Mouse (Mus musculus) adrenal gland (tissue): ENCODE results near the gene Aco2.

Source experiments
- intact Hi-C: fragments of 180-260 bp; cut with DNase I; formaldehyde crosslinking; loops from one replicate; pipeline ENCODE4 v1.15.1; 2025

Aco2 gene

DNA sequence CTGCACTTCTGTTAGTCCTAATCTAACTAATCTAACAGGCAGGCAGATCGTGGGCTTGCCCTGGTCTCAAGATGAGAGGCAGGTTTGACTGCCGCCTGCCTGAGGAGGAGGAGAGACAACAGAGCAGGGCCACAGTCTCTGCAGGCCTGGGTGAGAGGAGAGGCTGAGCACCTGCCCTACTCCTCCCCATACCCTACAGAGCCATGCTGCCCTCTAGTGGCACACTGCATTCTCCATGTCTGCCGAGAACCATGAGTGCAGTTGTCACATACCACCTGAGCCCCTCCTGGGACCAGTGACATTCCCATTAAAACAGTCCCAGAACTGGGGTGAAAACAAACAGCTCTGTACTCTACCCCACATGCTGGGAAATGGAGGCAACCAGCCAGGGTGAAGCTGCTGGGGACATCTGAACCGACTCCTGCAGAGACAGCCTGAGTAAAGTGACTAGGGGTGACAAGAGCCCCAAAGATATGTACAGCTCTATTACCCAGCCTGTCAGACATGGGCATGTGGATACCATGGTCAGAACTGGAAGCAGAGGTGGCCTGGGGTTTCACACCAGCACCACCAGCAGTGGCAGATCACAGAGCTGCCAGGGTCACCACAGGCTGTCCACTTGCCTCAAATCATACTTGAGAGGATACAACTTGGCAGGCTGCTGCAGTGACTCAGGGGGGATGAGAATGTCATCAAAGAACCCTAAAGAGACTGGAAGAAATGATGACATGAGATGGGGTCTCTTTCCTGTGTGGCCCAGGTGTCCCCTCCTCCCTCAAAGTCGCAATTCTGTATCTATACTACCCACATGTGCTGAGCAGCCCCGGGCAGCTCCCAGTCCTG is 45.7 kb downstream of the Aco2 start:
- intact Hi-C loops, result loop anchor here (10.0 kb wide), 1 partner anchor 183 kb away; no protein-coding TSS in a partner anchor

DNA sequence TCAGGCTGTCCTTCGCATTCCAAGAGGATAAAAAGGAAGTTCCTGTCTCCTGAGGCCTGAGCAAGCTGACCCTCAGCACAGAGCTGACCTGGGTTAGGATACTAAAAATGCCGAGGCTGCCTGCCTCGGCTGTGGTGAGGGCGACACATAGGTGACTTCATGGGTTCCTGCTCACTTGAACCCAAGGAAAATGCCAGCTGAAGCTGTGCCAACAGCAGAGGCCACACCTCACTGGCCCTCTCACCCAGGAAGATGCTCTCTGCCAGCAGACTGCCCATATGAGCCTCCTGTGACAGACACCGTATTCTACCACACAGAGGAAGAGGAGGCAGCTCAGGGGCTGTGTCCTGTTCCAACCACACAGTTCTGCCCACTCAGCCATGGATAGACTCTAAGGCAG is 47.0 kb downstream of the Aco2 start:
- intact Hi-C loops, result loop anchor here (10.0 kb wide), 1 partner anchor 184 kb away; no protein-coding TSS in a partner anchor

DNA sequence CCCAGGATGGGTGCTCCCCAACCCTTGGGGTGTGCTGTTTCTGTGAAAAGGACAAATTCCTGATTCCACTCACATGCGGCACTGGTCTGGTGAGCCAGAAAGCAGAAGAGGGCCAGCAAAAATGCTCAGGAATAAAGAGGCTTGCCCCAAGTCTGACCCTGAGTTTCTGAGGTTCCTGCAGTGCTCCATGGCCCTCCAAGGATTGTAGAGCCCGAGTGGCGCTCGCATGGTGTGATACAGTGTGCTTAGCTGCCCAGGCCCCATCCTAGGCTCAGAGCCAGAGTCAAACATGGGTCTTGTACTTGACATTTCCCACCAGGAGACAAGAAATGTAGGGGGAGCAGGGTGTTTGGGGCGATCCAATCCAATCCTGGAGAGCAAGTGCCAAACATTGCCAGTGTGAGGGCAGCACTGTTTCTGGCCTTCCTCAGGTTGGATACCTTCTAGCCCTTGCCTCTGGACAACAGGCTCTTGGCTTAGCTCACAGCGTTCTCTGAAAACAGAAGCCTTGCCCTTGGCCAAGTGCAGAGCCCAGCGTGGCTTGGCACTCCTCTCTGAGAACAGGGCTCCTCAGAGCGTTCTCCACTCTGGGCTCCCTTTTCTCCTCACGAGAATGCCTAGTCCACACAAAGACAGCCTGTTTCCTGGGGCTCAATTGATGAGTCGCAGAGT is 48.6 kb downstream of the Aco2 start:
- intact Hi-C loops, result no loop called here

DNA sequence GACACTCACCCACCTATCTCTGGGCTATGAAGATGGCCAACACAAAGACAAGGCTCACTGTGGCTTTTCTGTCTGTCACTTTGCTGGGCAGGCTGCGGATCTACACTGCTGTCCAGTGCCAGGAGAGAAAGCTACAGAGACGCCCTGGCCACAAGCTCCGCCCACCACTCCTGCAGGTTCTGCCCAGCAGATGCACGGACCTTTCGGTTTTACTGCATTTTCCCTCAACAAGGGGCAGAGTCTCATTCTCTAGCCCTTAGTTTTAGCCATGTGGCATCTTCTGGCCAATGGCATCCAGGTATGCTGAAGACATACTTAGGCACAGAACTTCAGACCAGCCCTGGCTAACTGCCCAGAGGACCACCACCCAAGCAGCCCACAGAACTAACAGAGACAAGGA is 49.1 kb downstream of the Aco2 start:
- intact Hi-C loops, result no loop called here

DNA sequence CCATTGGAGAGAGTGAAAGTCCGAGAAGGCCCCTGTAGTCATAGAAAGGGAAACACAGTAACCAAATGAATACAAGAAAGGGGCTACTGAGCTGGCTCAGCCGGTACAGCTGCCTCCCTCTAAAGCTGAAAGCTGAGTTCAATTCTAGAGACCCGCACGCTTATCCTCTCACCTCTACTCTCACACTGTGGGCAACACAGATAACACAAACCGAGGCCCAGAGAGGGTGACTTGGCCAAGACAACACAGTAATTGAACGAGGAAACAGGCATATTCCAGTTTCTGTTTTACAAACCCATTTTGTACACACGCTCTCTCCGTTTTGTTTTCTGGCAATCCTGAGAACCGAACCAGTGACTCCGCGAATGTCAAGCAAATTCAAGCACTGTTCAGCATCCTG is 52.8 kb downstream of the Aco2 start:
- intact Hi-C loops, result no loop called here

DNA sequence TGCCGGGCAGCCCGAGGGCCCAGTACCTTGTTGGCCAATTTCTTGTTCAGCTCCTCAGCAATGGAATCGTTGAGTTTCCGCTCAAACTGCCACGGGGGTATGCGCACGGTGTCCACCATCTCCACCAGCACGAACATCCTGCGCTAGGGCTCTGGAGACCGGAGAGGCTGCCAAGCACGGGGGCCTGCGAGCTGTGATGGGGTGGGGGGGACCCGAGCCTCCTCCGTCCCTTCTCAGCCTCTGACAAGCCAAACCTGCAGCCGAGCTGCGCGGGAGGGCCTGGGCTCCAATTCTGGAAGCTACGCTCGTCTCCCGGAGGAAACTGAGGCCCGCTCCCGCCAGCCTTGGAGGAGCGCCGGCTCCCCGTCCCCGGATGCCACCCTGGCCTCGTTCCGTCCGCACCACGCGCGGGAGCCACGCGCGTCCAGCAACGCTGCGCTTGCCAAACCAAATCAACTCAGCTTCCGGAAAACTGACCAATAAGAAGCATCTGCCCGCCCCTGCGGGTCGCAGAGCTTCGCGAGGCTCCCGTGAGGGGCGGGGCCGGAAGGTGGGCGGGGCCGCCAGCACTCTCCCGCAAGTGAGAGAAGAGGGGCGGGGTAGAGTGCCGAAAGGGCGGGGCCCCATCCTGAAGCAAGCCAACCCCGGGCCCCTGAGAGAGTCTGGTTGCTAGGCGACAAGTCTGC is 53.8 kb downstream of the Aco2 start, which contains the start of gene Polr3h:
Gene Polr3h, minus strand, starts transcription at position 481 of the 686 bp plus-strand sequence.
- intact Hi-C loops, result no loop called here

DNA sequence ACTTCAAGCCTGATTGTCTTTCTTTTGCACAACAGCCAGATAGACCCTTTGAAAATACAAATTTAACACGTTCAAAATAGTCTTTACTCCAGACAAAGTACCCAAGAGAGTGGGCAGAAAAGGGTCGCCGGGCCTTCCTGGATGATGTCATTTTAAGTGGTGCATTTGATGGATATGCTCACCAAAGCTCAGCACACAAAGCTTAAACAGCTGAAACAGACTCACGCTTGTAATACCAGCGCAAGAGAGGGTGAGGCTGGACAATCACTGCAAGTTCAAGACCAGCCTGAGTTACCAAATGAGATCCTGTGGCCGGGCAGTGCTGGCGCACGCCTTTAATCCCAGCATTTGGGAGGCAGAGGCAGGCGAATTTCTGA is 54.3 kb downstream of the Aco2 start:
- intact Hi-C loops, result no loop called here

DNA sequence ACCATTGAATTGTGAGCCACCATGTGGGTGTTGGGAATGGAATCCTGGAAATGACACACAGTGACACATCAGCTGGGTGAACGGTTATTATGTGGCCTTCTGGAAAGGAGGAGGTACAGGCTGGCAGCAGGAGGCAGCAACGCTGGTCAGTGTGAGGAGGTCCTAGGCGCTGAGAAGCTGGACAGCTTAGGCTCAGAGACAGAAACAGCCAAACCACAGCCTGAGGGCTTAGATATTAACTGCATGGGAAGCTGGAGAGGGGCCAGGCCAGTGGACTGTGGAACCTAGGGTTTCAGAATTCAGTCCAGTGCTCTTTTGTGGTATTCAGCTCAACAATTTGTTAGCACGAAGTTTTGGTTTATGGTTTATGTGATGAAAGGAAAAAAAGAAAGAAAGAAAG is 55.6 kb downstream of the Aco2 start:
- intact Hi-C loops, result no loop called here

DNA sequence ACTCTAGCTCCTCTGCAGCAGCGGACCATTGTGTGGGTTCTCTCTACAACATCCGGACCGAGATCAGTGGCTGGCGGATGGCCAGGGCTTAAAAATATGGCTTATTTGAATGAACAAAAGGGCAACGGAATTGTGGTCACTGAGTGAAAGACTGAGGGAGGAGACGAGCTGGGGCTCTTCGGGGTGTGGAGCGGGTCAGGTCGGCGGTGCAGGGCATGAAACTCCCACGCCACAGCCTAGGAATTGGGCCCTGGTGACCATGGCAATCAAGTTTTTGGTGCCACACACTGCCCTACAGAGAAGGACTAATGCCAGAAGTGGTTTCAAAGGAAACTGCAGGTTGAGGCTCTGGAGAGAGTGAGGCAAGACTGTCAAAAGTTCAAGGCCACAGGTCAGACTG is 56.2 kb downstream of the Aco2 start:
- intact Hi-C loops, result no loop called here

DNA sequence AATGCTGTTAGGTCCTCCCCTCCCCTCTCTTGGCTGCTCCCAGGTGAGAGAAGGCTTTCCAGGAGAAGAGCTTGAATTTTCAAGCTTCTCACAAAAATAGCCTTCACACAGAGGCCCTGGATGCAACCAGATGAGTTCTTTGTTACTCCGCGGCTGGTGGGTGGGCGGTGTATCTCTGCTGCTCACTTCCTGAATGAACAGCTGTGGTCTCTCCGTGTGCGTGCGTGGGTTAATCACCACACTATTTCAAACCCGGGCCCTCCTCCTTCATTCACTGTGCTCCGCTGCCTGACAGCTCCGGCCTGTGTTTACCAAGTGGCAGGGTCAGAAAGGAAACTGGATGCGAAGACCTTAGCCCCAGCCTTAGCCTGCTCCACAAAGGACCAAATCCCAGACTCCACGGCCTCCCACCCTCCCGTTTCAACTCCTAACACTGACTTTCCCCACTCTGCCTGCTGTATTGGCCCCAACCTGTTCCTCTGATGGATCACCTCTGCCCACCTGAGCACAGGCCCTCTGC is 60.9 kb downstream of the Aco2 start:
- intact Hi-C loops, result no loop called here

DNA sequence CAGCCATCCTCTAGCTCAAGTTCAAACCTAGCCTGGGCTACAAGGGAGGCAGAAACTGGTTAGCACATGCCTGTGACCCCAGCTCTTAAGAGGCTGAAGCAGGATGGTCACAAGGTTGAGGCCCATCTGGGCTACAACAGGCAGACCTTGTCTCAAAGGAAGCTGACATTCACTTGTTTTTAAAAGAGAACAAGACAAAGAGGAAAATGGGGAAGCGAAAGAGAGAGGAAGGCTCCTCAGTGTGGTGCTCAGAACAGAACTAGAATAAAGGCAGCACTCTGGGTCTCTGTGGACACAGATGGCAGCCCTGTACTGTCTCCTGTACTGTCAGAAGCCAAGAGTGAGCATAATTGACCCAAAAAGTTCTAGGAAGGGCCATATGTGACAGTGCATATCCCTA is 61.9 kb downstream of the Aco2 start:
- intact Hi-C loops, result no loop called here

DNA sequence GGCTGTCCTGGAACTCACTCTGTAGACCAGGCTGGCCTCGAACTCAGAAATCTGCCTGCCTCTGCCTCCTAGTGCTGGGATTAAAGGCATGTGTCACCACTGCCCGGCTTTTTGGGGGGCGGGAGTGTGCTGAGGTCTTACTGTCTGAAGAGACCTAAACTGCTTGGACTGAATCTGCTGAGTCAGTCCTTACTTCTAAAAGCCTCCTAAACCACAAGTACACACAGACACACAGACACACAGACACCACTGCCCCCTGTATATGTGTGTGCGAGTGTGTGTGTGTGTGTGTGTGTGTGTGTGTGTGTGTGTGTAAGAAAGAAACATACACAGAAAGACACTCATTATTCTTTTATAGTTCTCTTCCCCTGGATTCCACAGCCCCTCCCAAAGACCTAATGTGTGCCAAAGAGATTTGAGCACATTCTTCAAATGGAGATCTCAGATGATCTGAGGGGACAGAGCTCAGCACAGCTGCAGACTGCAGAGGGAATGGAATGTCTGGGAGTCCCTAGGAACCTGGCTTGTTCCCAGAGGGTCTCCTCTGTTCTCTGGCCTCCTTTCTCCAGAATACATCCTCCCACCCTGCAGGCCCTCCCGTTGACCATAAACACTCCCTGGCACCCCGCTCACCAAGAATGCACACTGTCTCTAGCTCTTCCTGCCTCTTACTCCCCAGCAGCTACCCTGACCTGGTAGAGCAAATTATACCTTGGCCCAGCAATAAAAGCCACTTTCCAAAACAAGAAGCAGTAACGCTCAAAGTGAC is 63.9 kb downstream of the Aco2 start:
- intact Hi-C loops, result no loop called here

DNA sequence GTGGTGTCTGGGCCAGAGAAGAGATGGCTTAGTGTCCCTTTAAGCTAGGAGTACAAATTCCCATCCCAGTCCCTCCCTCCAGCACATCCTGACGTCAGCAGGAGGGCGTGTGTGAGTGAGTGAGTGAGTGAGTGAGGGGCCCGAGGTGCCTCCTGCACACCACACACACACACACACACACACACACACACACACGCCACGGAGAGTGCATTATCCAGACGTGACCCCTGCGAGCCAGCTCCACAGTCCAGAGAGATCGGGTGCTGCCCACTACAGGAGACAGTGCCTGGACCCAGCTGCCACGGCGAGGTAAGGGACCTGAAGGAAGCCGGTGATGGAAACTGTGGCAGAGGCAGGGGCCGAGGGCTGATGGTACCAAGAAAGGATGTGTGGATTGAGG is 64.6 kb downstream of the Aco2 start, which contains the start of gene Csdc2:
Gene Csdc2, plus strand, starts transcription at position 81 of the 400 bp plus-strand sequence.
- intact Hi-C loops, result no loop called here

DNA sequence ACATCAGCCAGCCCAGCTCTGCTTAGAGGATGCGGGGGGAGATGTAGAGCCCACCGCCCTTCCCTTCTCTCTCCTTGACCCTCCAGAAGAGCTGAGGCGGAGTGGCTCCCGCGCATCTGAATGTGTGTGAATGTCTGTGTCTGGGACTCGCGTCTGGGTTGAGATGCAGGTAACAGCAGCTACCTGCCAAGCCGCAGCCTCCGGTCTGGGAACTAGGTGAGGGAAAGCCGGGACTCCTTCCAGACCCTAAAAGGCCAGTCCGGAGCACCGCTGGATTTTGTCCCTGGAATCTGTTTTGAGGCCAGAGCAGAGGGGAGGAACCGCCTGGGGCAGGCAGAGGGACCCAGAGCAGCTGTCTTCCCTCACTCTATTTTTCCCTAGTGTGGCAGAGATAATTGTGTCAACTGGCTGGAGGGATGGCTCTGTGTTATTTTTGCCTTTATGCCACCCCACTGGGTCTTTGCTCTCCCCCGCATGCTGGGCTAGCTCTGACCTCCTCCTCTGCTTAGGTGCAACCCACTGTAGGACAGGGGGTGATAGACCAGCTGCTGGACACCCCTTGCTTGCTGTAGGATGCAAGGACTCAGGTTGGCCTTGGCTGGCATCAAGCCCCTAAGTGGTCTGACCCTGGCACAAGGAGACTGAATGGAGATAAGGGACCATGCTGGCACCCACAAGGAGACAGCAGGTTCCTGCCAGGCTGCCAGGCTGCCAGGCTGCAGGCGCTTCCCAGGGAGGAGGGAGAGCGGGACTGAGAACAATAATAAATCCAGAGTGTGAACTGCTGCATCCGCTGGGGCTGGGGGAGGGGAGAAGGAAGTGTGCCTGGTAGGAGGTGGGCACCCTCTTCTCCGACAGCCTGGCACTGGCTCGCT is 65.2 kb downstream of the Aco2 start:
- intact Hi-C loops, result no loop called here

DNA sequence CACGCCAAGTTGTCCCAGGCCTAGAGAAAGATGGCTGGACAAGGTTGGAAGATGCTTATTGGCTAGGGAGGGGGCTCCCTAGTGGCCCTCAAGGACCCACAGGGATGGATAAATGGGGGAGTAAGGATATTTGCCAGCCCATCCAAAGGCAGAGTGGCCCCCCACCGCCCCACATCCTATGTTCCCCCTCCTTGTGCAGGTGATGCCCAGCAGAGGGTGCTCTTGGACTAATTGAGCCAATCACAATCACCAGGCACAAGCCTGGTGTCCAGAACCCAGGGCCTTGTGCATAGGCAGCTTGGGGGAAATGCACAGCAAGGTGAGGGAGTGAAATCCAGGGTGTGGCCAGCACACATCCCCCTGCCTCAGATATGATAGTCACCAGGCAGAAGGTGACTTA is 66.1 kb downstream of the Aco2 start:
- intact Hi-C loops, result loop anchor here (1.0 kb wide), 1 partner anchor 51 kb away; no protein-coding TSS in a partner anchor

DNA sequence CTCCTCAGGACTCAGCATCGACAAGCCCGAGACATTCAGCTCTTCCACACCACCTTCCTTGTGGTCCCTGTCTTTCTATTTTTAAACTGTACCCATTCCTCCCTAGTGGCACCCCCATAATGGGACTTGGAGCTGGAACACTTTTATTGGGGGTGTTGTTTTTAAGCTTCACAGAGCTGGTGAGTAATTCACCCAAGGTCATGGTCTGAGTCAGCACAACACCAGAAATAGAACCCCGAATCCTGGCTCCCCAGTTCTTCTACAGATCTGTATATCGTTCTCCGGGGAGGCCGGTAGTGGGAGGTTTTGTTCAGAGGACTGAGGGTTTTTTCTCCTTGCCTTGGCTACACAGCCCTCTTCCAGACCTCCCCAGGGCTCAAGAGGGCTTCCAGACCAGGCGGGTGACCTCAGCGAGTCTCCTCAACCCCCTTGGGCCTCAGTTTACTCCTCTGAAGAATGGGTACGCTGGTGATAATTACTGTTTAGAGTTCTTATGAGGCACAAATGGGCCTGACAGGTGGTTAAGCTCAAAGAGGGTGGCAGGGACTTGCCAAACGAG is 67.1 kb downstream of the Aco2 start:
- intact Hi-C loops, result no loop called here

DNA sequence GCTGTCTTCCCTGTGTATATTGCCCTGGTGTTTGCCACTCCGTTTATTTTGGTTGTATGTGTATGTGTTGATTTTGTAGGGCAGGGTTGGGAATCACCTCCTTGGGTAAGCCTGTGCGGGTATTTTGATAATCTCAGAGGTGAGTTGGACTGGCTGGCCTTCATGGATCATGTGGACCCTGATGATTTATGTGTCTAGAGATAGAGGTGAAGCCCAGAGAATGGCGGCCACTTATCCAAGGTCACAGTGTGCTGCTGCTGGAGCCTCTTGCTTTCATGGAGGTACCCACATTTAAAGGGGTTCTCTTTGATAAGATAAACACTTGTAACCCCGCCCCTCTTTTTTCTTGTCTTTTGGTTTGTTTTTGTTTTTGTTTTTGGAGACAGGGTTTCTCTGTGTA is 67.7 kb downstream of the Aco2 start:
- intact Hi-C loops, result no loop called here

DNA sequence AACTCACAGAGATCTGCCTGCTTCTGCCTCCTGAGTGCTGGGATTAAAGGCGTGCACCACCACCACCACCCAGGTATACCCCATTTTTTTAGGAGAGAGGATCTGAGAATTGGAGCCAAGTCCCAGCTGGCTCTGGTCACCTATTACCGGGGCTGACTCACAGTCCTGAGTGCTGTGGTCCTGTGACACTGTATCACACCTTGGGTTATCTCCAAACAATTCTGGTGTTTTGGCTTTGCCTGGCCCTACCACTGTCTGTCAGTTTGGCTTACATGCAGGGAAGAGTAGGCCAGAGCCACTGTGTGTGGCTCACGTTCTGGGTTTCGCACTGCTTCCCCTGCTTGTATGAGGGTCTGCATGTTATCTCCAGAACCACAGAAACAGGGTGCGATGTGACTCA is 68.1 kb downstream of the Aco2 start:
- intact Hi-C loops, result no loop called here

DNA sequence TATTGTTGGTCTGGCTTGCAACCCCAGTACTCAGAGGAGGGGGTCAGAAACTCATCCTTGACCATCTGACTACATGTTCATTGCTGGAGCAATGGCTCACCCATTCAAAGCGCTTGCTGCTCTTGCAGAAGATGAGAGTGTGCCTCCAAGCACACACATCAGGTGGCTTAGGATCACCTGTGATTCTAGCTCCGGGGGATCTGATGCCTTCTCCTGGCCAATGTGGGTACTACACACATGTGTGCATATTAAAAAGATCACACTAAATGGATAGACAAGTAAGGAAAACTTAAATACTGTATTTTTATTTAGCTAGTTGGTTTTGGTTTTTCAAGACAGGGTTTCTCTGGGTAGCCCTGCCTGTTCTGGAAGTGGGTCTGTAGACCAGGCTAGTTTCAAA is 68.9 kb downstream of the Aco2 start:
- intact Hi-C loops, result no loop called here
